Mouse (Mus musculus): ENCODE measurements at regions not wholly inside any gene's neighbourhood (a gene's known extent, or its start where the extent isn't known, plus 50 kb on each side); places are given as distances from the start of the nearest gene placed in this dataset.

DNA sequence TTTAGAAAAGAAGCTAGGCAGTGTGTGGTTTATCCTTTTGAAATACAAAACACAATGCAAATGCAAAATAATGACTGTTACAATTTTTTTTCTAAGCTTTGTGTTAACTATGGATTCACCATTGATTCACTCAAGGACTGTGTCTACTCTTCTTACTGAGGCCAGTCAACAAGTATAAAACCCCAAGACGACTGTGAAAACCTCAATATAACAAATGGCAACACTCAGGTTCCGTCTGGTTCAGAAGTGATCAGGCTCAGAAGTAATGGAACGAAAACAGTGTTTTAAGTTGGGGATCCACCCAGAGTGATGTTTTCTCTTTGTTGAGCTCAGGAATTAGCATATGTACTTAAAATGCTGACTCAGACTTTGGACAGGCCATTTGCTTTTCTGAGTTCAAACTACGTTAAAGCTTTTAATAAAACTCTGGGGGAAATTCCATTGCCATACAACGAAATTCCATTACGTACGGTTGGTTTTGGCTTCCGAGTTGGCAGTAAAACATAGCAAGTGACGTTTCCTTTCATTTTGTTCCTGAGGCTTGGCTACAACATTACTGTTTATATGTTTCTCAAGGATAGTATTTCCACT is 356.6 kb upstream of the Atp2b1 start:
- no peaks in the 10 kb centered on the region for H3K36me3 ChIP-seq (ENCODE audit: control insufficient read depth, insufficient read depth, low read length)

DNA sequence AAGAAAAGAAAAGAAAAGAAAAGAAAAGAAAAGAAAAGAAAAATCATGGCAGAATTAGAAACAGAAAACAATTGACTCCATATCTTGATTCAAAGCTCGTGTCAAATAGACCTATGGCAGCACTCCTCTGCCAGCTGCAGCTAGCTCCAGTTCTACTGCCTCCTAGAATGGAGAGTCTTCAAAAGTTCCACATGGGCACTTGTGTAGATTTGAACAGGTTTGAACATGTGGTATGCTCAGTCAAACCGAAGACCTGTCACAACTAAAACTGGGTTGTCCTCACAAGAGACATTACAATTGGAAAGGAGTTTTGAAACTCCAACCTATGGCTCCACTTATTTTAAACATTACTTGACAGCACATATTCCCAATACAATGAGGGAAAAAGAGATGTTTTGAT is 355.6 kb upstream of the Atp2b1 start:
- 85% methylated on average over 2 of the region's 2 CpGs for WGBS
- no peak overlapping the region for H3K27ac ChIP-seq (ENCODE audit: low read length)
- H3K27me3 ChIP-seq (ENCODE audit: control insufficient read depth, insufficient read depth, low read length), result no peaks in the 10 kb centered on the region
- H3K36me3 ChIP-seq (ENCODE audit: control insufficient read depth, insufficient read depth, low read length), result no peaks in the 10 kb centered on the region
- H3K9ac ChIP-seq (replicated peaks; ENCODE audit: low read depth, low read length), result no peak overlapping the region
- H3K9me3 ChIP-seq (ENCODE audit: control insufficient read depth, low read depth, low read length), result no peaks in the 10 kb centered on the region
- ATAC-seq (ENCODE audit: insufficient number of reproducible peaks, insufficient read depth, low FRiP score, low read depth), result no peak
- no peak overlapping the region for H3K4me3 ChIP-seq (ENCODE audit: low read depth, low read length)
- H3K4me2 ChIP-seq (replicated peaks; ENCODE audit: low read depth, low read length), result no peak overlapping the region
- H3K4me1 ChIP-seq (ENCODE audit: control insufficient read depth, insufficient read depth, low read length), result no peaks in the 10 kb centered on the region

More for the DNA sequence above, 356.6 kb upstream of the Atp2b1 start:
- Histone ChIP-seq H3K9me3 (ENCODE audit: control insufficient read depth, low read depth, low read length) (no peaks in the 10 kb centered on the region), H3K27me3 (ENCODE audit: control insufficient read depth, insufficient read depth, low read length) (no peaks in the 10 kb centered on the region), H3K4me3 (ENCODE audit: low read depth, low read length) (no peak overlapping the region), H3K4me2 (replicated peaks; ENCODE audit: low read depth, low read length) (no peak overlapping the region), H3K9ac (replicated peaks; ENCODE audit: low read depth, low read length) (no peak overlapping the region), H3K4me1 (ENCODE audit: control insufficient read depth, insufficient read depth, low read length) (no peaks in the 10 kb centered on the region), H3K27ac (ENCODE audit: low read length) (no peak overlapping the region)
- ATAC-seq (ENCODE audit: insufficient number of reproducible peaks, insufficient read depth, low FRiP score, low read depth), result no peak
- 82% methylated on average over 9 of the region's 9 CpGs for WGBS

DNA sequence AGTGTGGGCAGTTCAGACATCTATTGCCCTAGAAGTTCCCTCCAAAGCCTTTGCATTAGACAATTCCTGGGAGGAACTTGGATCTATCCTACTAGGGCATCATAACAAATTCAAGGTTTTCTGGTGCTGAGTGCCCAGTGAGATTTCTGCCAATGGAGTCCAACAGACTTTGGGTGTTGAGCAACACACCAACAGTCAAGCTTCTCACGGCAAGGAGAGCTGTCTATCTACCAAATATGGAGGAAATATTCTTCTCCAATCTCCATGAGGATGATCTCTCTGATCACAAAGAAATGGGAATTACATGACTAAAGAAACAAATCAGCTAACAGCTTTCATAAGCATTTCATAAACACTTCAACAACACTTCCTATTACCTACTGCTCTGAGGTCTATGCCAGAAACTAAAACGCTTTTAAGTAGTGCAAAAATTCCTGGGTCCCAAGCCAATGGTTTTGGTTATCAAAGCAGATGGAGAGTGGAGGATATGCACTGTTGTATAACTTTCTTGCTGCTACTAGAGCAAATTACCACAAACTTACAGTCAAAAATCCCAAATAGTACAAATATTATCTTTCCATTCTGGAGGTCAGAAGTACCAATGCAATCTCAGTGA is 351.8 kb upstream of the Atp2b1 start:
- 81% methylated on average over 2 of the region's 2 CpGs for WGBS
- H3K9ac ChIP-seq (replicated peaks; ENCODE audit: low read depth, low read length), result no peak overlapping the region
- no peak overlapping the region for H3K4me2 ChIP-seq (replicated peaks; ENCODE audit: low read depth, low read length)
- no peak overlapping the region for H3K4me3 ChIP-seq (ENCODE audit: low read depth, low read length)
- H3K27me3 ChIP-seq (ENCODE audit: control insufficient read depth, insufficient read depth, low read length), result no peaks in the 10 kb centered on the region
- H3K4me1 ChIP-seq (ENCODE audit: control insufficient read depth, insufficient read depth, low read length), result no peaks in the 10 kb centered on the region
- ATAC-seq (ENCODE audit: insufficient number of reproducible peaks, insufficient read depth, low FRiP score, low read depth), result no peak
- H3K36me3 ChIP-seq (ENCODE audit: control insufficient read depth, insufficient read depth, low read length), result no peaks in the 10 kb centered on the region
- H3K9me3 ChIP-seq (ENCODE audit: control insufficient read depth, low read depth, low read length), result no peaks in the 10 kb centered on the region
- no peak overlapping the region for H3K27ac ChIP-seq (ENCODE audit: low read length)

DNA sequence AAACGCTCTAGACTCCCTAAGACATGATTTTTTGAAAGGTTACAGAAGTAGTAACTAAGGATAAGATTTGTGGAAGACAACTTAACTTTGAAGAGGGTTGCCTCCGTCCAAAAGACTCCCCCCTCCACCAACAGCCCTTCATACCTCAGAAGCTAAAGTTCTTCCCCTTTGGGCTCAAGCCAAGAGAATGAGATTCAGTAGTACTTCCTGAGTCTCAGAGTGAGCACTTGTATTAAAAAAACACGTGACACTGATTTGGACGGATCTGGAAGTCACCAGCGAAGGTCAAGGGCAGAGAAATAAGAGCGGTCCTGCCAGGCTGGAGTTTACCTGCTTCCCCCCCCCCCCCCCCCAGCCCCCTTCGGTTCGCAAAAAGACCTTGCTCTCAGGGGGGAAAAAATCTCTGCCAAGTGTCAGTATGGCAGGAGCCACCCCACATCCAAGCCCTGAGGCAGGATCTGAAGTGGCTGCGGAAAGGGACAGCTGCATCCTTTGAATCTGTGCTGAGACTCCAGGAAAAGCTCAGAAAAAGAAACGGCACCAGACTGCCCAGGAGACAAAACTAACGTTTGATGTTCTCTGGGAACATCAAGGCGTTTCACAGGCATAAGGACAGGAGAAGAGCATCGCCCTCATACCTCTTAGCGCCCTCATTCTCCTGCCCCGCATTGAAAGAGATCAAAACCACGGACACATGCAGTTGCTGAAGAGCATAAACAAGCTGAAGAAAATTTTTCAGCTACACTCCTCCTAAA is 341.2 kb upstream of the Atp2b1 start:
- no peaks in the 10 kb centered on the region for H3K27me3 ChIP-seq (ENCODE audit: control insufficient read depth, insufficient read depth, low read length)
- H3K4me2 ChIP-seq (replicated peaks; ENCODE audit: low read depth, low read length), result no peak overlapping the region
- no peak overlapping the region for H3K27ac ChIP-seq (ENCODE audit: low read length)
- H3K4me3 ChIP-seq (ENCODE audit: low read depth, low read length), result no peak overlapping the region
- no peak for ATAC-seq (ENCODE audit: insufficient number of reproducible peaks, insufficient read depth, low FRiP score, low read depth)
- no peaks in the 10 kb centered on the region for H3K36me3 ChIP-seq (ENCODE audit: control insufficient read depth, insufficient read depth, low read length)
- WGBS, result 49% methylated on average over 16 of the region's 16 CpGs
- H3K9me3 ChIP-seq (ENCODE audit: control insufficient read depth, low read depth, low read length), result no peaks in the 10 kb centered on the region
- H3K4me1 ChIP-seq (ENCODE audit: control insufficient read depth, insufficient read depth, low read length), result no peaks in the 10 kb centered on the region
- no peak overlapping the region for H3K9ac ChIP-seq (replicated peaks; ENCODE audit: low read depth, low read length)

DNA sequence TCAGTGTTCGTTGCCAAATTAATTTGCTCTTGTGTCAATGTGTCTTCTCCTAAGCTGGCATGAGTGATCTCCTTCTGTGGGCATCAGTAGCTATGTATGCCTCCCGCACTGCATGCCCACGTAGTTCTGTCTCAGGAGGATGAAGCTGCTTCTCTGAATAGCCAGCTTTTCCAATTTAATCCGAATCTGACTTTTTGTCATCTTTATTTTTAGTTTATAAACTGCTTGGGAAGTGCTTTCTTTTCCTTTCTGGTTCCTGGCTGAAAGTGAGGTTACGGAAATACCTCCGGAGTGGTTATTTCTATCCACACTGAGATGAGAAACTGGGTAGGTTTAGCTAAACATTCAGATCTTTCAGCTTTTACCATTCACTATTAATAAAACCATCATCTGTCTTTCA is 337.2 kb upstream of the Atp2b1 start:
- Histone ChIP-seq H3K36me3 (ENCODE audit: control insufficient read depth, insufficient read depth, low read length) (no peaks in the 10 kb centered on the region), H3K4me3 (ENCODE audit: low read depth, low read length) (no peak overlapping the region), H3K9me3 (ENCODE audit: control insufficient read depth, low read depth, low read length) (no peaks in the 10 kb centered on the region), H3K27me3 (ENCODE audit: control insufficient read depth, insufficient read depth, low read length) (no peaks in the 10 kb centered on the region), H3K9ac (replicated peaks; ENCODE audit: low read depth, low read length) (no peak overlapping the region), H3K4me2 (replicated peaks; ENCODE audit: low read depth, low read length) (no peak overlapping the region), H3K27ac (ENCODE audit: low read length) (no peak overlapping the region), H3K4me1 (ENCODE audit: control insufficient read depth, insufficient read depth, low read length) (no peaks in the 10 kb centered on the region)
- ATAC-seq (ENCODE audit: insufficient number of reproducible peaks, insufficient read depth, low FRiP score, low read depth), result no peak
- 83% methylated on average over 6 of the region's 6 CpGs for WGBS

DNA sequence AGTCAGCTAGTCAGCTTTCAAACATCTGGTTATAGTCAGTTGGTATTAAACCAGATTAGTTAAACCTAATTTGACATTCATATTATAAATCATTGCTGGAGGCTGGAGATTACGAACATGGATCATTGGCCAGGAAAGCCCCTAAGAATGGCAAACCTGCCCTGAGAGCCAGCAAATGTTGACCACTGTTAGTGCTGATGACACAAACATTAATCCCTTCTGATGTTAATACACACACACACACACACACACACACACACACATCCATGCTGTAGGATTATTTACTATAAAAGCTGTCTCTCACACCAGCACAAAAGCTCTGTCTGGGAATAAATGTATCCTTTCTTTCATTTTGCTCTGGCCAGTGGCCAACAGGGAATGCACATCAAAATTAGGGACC is 329.4 kb upstream of the Atp2b1 start:
- no peaks in the 10 kb centered on the region for H3K36me3 ChIP-seq (ENCODE audit: control insufficient read depth, insufficient read depth, low read length)

DNA sequence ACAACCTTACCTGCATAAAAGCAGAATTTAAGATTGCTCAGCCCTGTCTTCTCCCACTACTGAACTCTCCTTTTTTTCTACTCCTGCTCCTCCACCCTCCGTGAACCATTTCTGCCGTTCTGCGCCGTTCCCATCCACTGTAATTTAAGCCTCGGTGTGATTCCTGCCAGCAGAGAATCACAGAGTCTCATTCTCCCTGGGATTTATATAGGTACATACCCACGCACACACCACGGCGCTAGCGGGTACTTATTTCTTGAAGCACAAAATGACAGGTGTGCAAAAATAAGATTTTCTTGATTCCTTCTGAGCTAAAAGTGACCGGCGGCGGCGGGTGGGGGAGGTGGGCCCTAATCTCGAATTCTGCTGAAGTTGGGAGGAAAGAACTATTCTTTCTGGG is 324.5 kb upstream of the Atp2b1 start:
- H3K4me3 ChIP-seq (ENCODE audit: low read depth, low read length), result no peak overlapping the region
- no peaks in the 10 kb centered on the region for H3K4me1 ChIP-seq (ENCODE audit: control insufficient read depth, insufficient read depth, low read length)
- no peak overlapping the region for H3K27ac ChIP-seq (ENCODE audit: low read length)
- no peak overlapping the region for H3K9ac ChIP-seq (replicated peaks; ENCODE audit: low read depth, low read length)
- no peaks in the 10 kb centered on the region for H3K27me3 ChIP-seq (ENCODE audit: control insufficient read depth, insufficient read depth, low read length)
- 82% methylated on average over 14 of the region's 14 CpGs for WGBS
- no peak overlapping the region for H3K4me2 ChIP-seq (replicated peaks; ENCODE audit: low read depth, low read length)
- no peak for ATAC-seq (ENCODE audit: insufficient number of reproducible peaks, insufficient read depth, low FRiP score, low read depth)
- H3K9me3 ChIP-seq (ENCODE audit: control insufficient read depth, low read depth, low read length), result no peaks in the 10 kb centered on the region
- H3K36me3 ChIP-seq (ENCODE audit: control insufficient read depth, insufficient read depth, low read length), result no peaks in the 10 kb centered on the region

More for the DNA sequence above, 329.4 kb upstream of the Atp2b1 start:
- 31% methylated on average over 1 of the region's 1 CpGs for WGBS
- H3K27ac ChIP-seq (ENCODE audit: low read length), result no peak overlapping the region
- ATAC-seq (ENCODE audit: insufficient number of reproducible peaks, insufficient read depth, low FRiP score, low read depth), result no peak
- H3K9me3 ChIP-seq (ENCODE audit: control insufficient read depth, low read depth, low read length), result no peaks in the 10 kb centered on the region
- H3K4me1 ChIP-seq (ENCODE audit: control insufficient read depth, insufficient read depth, low read length), result no peaks in the 10 kb centered on the region
- H3K9ac ChIP-seq (replicated peaks; ENCODE audit: low read depth, low read length), result no peak overlapping the region
- H3K4me3 ChIP-seq (ENCODE audit: low read depth, low read length), result no peak overlapping the region
- H3K27me3 ChIP-seq (ENCODE audit: control insufficient read depth, insufficient read depth, low read length), result no peaks in the 10 kb centered on the region
- no peak overlapping the region for H3K4me2 ChIP-seq (replicated peaks; ENCODE audit: low read depth, low read length)

DNA sequence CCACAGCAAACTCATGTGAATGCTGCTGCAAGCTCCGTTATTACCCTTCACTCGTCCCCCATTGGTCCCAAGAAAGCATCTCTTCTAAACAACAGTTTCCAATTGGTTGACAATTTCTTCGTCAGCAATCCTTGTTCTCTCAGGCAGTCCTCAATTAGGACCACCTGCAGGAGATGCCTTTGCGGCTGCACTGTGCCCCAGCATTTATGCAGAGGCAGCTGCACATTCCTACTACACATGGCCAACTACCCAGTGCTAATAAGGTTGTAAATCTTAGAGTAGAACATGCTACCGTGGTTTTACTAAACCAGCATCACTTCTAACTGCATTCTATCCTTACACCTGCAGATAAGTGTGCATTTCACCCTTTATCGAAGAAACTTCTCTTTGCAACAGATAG is 322.1 kb upstream of the Atp2b1 start:
- Histone ChIP-seq H3K4me1 (ENCODE audit: control insufficient read depth, insufficient read depth, low read length) (no peaks in the 10 kb centered on the region), H3K9me3 (ENCODE audit: control insufficient read depth, low read depth, low read length) (no peaks in the 10 kb centered on the region), H3K4me3 (ENCODE audit: low read depth, low read length) (no peak overlapping the region), H3K27me3 (ENCODE audit: control insufficient read depth, insufficient read depth, low read length) (no peaks in the 10 kb centered on the region), H3K9ac (replicated peaks; ENCODE audit: low read depth, low read length) (no peak overlapping the region), H3K27ac (ENCODE audit: low read length) (no peak overlapping the region), H3K4me2 (replicated peaks; ENCODE audit: low read depth, low read length) (no peak overlapping the region), H3K36me3 (ENCODE audit: control insufficient read depth, insufficient read depth, low read length) (no peaks in the 10 kb centered on the region)
- ATAC-seq (ENCODE audit: insufficient number of reproducible peaks, insufficient read depth, low FRiP score, low read depth), result no peak
- WGBS, result 82% methylated on average over 6 of the region's 6 CpGs
